Mouse (Mus musculus) layer of hippocampus, postnatal 25 days (tissue): ENCODE measurements around the gene Rnf123. TPM values are rescaled to one million over a fixed set of nuclear protein-coding genes. Genes with fewer than 3 reads are reported as not detected.

ENCODE experiments used
- DNase-seq, 2 experiments: peaks; one replicate each; pipeline ENCODE4 v3.0.0; 2022; ENCODE audit warnings: mixed read lengths in 2 of 2, low spot score in 1 of 2; ENCODE audit errors: extremely low spot score in 1 of 2
- total RNA-seq, 2 experiments: library from RNA; stranded (reverse); gene quantifications; 2 replicates each; pipeline ENCODE4 v1.2.3; 2021

The Rnf123 gene
- total RNA-seq, 2 experiments from 2014 or later, result 95.1 to 97.3 TPM

- DNase-seq, result peak in 1 of 2 experiments; percentile 64
These were observed 17.6 kb downstream of the Rnf123 start for GRCm38 (mm10) chr9:108065491-108066011.

GRCm38 (mm10) chr9:108063361-108063760 is 19.8 kb downstream of the Rnf123 start:
- DNase-seq, result no peak

GRCm38 (mm10) chr9:108062142-108062541 is 21.0 kb downstream of the Rnf123 start:
- DNase-seq, result no peak

DNA sequence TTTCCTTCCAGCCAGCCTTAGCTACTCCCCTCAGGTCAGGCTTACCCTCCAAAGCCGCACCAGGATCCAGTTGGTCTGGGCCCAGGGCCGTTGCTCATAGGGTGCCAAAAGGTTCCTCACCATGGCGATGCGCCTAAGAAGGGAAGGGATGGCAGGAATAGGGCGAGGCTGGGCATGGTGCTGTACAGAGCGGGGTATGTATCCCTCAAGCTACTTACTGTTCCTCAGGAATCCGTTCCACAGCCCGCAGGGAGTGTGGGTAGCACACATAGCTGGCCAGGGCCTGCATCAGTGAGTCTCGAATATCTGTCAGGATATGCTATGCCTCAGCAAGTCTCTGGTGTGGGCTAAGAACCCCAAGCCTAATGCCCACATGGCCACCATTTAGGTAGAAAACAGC is 24.9 kb downstream of the Rnf123 start:
- DNase-seq, result no peak

- no peak for DNase-seq
These were observed 25.9 kb downstream of the Rnf123 start for GRCm38 (mm10) chr9:108057262-108057562.

DNA sequence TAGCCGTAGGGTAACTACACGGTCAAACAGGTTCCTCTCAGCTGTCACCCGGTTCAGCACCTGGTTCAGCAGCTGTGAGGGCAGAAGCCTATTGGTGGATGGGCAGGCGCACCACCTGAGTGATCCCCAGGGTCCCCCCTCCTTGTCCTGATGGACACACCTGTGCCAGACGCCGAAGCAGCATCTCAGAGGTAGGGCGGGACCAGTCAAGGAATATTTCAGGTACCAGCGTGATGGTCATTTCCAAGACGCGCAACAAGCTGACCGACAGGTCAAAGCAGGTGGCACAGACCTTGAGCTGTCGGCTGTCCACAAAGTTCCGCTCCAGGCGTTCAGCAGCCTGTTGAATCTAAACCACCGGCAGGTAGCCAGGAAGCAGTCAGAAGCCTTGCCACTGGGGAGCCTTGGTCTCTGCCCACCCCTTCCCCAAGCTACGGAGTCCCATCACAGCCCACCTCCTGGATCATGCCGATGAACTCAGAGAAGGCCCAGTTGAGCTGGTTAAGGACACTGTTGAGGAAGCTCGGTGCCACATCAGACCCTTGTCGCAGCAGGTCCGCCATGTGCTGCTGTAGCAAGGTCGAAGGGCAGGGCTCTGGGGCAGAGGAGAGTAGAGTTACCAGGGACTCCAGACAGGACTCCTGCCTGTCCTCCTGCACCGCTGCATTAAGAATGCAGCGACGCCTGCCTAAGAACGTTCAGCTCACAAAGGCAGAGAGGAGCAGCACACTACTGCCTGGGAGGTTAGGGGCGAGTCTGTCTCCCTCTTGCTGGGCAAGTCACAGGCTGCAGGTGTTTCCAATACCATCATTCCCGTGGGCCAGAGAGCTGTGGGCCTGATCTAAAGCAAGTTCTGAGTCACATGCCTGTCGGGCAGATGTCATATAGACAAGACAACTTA is 26.5 kb downstream of the Rnf123 start:
- DNase-seq, result no peak

- DNase-seq, result no peak
These were observed 27.4 kb downstream of the Rnf123 start for GRCm38 (mm10) chr9:108055661-108056237.

DNA sequence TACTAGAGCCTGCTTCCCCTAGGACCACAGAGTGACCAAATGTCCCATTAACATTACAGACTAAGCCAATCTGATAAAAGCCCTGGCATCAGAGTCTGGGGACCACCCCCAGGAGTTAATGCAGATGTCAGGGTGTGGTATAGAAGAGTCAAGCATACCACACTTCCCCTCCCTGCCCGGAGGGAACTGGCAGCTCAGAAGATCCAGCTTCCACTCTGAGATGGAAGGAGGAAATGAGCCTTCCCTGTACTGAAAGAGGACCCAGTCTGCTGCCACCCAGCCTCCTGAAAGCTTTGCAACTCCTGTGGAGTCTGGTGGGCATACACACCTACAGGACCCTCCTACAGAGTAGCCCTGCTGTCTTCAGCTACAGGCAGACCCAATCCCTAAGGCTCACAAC is 28.1 kb downstream of the Rnf123 start:
- no peak for DNase-seq

DNA sequence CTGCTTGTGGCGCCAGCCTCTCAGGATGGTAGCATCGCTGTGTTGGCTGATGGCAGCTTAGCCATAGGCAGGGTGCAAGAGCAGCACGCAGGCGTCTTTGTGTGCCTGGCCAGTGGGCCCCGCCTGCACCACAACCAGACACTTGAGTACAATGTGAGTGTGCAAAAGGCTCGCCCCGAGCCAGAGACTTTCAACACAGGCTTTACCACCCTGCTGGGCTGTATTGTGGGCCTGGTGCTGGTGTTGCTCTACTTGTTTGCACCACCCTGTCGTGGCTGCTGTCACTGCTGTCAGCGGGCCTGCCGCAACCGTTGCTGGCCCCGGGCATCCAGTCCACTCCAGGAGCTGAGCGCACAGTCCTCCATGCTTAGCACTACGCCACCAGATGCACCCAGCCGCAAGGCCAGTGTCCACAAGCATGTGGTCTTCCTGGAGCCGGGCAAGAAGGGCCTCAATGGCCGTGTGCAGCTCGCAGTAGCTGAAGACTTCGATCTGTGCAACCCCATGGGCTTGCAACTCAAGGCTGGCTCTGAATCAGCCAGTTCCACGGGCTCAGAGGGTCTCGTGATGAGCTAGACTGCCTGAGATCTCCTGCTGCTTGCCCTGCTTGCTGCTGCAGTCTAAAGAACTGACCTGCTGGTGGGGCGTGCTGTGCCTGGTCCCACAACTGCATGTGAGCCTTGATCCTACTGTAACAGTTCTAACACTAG is 28.7 kb downstream of the Rnf123 start:
- no peak for DNase-seq

GRCm38 (mm10) chr9:108053665-108054225 is 29.4 kb downstream of the Rnf123 start:
- no peak for DNase-seq

DNA sequence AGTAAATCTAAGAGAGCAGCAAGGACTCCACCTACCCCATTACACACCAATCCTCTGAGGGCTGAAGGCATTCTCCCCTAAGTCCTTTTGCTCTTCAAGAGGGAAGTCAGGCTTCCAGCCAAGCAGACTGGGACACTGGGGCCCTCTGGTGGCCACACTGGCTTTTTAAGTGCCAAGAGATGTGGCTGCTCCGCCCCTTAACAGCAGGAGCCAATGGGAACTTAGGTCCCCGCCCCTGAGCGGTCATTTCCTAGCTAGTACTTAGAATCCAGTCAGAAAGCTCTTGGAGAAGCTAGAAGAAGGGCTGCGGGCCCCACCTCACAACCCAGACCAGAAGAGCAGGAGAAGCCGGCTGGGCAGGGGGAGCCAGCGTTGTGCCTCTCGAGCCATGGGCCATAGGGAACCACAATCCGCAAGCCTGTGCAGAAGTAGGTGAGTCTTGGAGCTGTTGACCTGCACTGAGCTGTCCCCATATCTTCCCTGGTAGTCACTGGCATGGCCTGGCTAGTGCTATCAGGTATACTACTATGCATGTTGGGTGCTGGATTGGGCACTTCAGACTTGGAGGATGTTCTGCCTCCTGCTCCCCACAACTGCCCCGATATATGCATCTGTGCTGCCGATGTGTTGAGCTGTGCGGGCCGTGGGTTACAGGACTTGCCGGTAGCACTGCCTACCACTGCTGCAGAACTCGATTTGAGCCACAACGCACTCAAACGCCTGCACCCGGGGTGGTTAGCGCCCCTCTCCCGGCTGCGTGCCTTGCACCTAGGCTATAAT is 30.1 kb downstream of the Rnf123 start, which contains the start of gene Amigo3:
Gene Amigo3, plus strand, starts transcription at position 275 of the 780 bp plus-strand sequence.
- peak; percentile 93 to 98 for DNase-seq

GRCm38 (mm10) chr9:108052411-108052810 is 30.7 kb downstream of the Rnf123 start:
- no peak for DNase-seq

DNA sequence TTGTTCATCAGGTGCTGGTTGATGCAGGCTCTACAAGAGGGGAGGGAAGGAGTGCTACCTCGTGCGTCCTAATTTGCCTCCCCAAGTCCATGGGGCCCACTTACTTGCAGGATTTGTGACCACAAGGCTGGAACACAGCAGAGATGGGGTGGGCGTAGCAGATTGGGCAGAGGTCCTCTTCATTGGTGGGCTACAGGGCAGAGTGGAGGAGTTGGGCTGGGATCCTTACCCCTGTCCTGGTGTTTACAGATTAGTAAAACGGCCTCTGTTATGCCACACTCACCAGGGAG is 31.3 kb downstream of the Rnf123 start:
- no peak for DNase-seq

GRCm38 (mm10) chr9:108051184-108051930 is 31.8 kb downstream of the Rnf123 start:
- DNase-seq, result no peak

GRCm38 (mm10) chr9:108049561-108050251 is 33.4 kb downstream of the Rnf123 start:
- DNase-seq, result no peak

DNA sequence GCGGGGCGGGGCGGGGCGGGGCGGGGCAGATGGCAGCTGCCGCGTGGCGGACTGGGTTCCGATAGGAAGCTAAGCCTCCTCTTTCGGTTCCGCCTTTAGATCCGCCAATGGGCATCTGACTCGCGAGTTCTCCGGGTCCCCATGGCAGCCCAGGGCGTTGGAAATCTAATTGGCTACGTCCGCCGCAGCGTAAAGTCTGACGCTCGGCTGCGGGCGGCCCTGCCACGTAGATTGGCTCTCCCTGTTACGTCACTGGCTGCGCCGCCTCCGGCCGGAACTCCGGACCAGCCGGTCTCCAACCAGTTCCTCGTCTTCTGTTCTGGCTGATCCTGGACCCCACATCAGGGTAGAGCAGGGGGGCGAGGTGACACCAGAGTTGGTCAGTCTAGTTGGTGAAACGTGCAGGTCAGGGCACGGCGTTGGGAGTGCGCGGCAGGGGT is 34.1 kb downstream of the Rnf123 start, which contains the start of gene Gmppb:
Gene Gmppb, plus strand, starts transcription at position 227 of the 440 bp plus-strand sequence.
- peak; percentile 90 to 92 for DNase-seq

DNA sequence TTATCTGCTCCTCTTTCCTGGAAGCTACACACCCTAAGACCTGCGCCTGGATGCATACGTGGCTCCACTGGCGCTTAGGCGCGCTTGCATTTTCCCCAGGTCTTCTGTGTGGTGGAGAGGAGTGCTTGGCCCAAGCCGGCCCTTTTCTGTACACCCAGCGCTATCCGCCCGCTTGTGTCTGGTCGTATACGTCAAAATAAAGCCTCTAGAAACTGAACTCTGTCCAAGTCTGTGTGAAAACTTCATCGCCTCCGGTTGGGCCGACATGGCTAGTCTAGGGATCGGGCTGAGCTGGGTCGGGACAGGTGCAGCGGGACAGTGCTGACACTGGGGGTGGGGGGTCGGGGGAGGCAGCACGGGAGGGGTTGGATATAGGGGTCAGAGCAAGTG is 34.6 kb downstream of the Rnf123 start:
- no peak for DNase-seq

DNA sequence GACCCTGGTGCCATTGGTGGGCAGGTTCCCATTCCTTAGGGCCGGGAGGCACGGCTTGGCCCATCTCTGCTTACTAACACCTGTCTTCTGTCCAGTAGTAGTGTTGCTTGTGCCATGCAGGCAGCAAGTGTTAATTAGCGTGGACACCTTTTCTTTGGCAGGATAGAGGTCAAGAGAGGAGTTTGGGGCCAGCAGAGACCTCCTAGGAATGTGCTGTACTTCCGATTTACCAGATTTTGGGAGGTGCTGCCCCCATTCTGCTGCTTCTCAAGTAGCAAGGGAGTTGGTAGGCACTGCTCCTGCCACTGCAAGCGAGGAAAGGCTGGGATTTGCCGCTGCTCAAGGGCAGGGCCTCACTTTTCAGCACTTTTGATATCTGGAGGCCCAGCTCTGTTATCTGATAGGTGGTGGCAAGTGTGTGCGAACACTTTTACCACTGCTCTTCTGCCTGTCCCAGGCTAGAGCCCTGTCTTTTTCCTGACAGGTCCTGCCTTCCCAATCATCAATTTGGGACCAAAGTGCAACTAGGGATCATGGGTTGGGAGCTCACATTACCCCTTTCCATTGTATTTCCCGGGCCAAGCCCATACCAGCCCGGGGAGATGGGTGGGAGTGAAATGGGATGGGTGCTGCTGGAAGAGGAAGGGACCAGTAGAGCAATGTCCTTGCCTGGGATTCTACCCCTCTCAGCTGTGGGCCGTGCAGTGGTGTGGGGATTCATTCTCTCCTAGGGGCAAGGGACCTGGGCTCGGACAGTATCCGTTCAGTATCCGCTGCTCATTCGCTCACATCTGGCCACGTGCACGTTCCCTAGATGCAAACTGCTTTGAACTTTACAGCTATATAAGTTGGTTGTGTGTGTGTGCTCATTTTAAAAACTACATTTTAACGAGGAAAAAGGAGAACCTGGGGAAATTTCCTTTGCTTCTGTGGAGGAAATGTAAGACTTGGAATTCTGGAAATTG is 35.3 kb downstream of the Rnf123 start:
- no peak for DNase-seq
